Mouse (Mus musculus) 3134 (cell line): ENCODE measurements around the gene Tmem59l.
A peak's percentile ranks its signal among the peaks of the same experiment; 100 is the strongest.
"Not testable (repeated sequence)": the region's sequence is repeated elsewhere in the genome, so short reads cannot be mapped to it uniquely, and the experiment has no call there.

ENCODE experiments used
- DNase-seq: peaks from one replicate; pipeline ENCODE4 v3.0.0-alpha.2; 2011; ENCODE audit warnings: low spot score; ENCODE audit not compliant: insufficient read length; ENCODE audit errors: extremely low read depth

Gene Tmem59l

DNA sequence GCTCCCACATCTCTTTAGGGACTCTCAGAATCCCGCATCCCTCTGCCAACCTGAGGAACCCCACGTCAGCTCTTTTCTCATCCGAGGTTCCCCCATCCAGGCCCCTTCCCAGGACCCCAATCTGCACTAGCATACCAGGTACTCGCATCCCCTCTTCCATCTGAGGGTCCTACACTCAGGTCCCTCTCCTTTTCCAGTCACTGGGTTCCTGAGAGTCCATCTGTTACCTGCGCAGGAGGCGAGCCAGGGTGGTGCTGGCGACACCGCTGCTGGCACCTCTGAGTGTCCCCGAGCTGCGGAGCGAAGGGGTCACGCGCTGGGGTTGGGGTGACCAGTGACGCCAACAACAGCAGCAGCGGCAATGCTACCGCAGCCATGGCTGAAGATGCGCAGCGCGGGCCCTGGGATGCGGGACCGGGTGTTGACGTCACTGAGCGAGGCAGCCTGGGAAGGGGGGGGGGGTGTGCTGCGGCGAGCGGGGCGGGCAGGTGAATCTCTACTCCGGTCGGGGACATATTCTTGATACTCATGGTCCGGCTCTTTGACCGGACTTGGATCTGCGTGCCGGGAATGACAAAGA is at the start of gene Tmem59l:
Gene Tmem59l, minus strand, starts transcription at position 418 of the 580 bp plus-strand sequence.
- DNase-seq, result no peak

DNA sequence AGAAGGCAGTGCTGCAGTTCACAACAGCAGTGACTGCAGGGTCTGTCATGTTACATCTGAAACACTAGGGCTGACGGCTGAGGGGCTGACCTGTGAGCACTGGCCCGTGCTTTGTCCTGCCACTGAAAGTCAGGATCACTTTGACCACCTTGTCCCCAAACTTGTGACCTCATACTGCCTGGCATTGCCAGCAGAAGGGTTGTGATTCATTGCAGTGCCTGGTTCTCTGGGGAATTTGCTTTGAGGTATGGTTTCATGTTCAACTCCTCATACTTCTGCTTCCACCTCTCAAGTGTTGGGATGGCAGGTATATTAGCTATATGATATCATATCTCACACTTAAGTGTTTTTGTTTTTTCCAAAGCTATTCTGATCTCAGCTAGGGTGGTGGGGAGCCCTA is 48.5 kb upstream of the Tmem59l start:
- DNase-seq, result no peak

DNA sequence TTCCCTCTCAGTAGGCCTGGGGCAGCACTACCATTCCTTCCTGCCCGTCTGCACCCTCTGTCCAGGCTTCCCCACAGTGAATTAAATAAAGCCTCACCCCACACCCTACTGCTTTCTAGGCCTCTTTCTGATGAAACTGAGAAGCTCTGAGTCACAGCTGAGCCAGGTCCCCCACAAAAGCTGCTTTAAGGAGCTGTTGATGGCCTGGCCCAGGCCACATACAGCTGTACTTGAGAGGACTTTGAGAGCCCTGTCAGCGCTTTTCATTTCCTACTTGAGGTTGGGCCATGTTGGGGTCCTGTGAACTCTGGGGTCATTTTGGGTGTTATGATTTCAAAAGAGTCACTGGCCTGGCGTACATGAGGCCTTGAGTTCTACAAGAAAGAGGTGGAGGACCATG is 48.1 kb upstream of the Tmem59l start:
- no peak for DNase-seq

DNA sequence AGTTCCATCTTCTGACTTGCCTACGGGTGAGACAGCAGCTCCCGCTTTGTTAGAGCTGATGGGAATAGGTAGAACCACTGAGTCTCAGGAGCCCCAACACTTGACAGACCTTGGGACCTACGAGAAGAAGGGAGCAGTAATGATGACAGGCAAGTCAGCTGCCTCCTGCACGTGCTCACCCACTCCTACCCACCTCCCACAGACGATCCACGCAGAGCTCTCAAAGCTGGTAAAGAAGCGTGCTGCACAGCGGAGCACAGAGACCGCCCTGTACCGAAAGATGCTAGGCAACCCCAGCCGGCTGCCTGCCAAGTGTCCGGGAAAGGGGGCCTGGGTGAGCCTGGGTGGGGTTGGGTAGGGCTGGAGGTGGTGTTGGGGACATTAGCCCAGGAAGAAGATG is 47.1 kb upstream of the Tmem59l start:
- no peak for DNase-seq

DNA sequence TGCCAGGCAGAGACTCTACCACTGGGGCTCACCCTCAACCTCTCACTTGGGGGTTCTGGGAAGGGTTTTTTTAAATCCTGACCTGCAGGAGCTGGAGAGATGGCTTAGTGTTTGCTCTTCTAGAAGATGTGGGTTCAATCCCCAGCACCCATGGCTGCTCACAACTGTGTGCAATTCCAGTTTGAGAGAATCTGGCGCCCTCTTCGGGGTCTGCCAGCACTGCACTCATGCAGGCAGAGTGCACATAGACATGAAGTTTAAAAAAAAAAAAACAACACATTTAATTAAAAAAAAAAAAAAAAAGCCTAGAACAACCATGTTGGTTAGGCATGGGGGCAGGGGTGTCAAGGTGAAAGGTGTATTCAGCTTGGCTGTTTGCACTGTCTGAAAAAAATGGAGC is 43.2 kb upstream of the Tmem59l start:
- no peak for DNase-seq

DNA sequence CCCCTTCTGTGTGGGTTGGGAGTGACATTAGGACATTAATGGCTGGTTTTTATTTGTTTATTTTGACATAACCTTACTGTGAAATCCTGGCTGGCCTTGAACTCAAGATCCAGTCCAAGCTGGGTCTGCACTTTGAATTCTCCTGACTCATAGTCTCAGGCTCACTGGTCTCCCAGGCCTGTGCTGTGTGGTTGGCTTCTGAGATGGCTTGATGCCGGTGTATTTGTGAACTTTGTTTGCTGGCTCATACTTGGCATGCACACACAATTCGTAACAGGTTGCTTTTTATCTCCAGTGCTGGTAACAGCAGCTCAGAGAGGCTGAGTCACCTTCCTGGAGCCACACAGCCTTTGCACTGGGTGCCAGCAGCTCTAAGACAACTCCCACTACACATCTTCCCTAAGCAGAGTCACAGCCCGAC is 42.6 kb upstream of the Tmem59l start:
- DNase-seq, result no peak

DNA sequence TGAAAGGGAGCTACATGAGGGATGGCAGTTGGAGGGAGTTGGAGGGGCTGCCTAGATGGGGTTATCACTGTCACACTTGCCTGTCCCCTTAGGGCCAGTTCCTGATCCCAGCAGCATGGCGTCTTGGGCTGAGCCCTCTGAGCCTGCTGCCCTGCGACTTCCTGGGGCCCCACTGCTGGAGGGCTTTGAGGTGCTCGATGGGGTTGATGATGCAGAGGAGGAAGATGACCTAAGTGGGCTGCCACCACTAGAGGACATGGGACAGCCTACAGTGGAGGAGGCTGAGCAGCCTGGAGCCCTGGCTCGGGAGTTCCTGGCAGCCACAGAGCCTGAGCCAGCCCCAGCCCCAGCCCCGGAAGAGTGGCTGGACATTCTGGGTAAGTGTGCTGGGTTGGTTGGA is 42.1 kb upstream of the Tmem59l start:
- no peak for DNase-seq

DNA sequence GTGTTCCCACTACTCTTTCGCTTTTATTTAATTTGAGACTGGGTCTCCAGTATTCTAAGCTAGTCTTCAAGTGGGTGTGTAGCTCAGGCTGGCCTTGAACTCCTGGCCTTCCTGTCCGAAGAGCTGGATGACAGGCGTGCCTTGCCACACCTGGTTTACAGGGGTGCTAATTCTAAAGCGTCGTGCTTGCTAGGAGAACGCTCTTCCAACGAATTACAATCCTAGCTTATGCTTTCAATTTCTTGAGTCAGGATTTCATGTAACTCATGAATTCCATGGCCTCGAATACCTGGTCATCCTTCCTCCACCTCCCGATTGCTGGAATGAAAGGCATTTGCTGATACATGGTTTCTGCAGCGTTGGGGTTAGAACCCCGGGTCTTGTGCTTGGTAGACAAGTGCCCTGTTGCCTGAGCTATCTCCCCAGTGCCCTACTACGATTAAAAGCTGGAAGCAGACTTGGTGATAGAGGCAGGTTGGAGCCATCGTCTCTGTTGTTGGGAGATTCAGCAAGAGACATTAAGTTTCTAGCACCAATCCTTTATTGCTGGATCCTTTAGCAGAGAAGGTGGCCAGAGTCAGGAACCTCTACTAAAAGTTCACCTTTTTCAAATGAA is 41.1 kb upstream of the Tmem59l start:
- no peak for DNase-seq

DNA sequence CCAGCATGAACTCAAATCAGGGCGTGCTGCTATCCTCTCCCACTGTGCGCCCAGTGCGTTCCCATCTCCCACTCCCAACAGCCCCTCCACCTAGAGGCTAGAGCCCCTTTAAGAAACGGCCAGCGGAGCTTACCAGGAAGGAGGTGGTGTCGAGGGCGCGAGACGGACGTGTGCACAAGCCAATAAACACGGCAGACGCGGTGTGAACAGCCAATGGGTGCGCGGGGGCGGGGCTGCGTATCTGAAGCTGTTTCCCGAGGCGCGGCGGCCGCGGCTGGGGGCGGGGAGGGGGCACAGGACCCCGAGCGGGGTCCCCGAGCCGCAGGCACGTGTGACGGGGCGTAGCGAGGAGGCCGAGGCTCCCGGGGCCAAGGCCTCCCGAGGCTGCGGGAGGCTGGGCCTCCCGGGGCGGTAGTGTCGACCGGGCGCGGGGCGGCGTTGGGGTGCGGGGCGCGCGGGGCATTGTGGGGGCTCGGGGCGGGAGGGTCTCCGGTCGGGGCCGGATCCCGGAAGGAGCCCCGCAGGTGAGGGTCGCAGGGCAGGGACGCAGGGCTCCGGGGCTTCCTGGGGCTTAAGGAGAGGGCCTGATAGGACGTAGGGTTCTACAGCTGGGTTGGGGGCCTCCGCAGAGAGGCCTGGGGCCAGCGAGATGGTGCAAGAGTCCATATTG is 40.5 kb upstream of the Tmem59l start, which contains the start of the genes Fkbp8 and Kxd1:
Gene Fkbp8, plus strand, starts transcription at position 213 of the 670 bp plus-strand sequence.
Gene Kxd1, minus strand, starts transcription at position 445 of the 670 bp plus-strand sequence.
- peak; percentile 96 for DNase-seq

DNA sequence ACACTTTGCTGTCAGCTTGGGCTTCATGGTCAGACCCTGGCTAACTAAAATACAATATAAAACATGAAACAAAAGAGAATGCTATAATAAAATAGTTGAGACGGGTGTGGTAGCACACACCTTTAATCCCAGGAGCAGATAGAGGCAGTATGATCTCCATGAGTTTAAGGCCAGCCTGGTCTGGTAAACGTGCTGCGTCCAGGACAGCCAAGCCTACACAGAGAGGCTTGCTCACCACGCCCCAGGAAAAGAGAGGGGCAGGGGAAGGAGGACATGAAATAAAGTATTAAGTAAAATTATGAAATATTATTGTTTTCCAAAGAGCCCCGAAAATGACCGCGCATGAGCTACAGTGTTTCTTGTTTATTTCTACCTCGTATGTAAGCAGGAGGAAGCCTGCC is 40.0 kb upstream of the Tmem59l start:
- DNase-seq, result no peak

DNA sequence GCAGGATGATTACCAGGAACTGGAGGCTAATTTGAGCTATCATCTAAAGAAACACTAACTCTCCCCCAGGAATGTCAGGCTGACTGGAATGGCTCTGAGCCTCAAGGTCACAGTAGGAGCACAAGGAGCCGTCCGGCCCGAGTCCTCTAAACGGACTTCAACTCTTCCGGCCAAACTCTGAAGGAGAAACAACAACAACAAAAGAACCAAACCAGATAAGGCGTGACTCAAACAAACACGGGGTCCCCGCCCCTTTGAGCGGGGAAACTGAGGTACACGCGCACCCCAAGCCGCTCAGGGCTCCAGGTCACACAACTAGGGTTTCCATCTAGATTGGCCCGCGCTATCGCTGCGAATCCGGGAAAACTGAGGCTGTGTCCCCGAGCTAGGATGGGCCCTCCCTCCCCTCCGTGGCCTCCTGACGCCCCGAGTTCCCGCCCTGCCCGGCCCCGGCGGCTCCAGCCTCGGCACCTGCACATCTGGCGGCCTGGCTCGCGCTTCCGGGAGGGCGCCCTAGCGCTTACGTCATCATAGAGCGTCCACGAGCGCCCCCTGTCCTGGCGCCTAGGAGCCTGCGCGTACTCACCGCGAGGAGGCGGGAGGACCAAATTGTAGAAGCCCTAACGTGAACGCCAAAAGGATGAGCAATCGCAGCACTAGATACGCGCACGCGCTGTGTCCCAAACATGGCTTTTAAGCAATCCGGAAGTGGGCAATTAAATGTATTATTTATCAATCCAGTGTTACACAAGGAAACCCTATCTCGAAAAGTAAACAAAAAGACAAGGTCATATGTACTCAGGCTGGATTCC is 35.6 kb upstream of the Tmem59l start:
- DNase-seq, result peak; percentile 94

DNA sequence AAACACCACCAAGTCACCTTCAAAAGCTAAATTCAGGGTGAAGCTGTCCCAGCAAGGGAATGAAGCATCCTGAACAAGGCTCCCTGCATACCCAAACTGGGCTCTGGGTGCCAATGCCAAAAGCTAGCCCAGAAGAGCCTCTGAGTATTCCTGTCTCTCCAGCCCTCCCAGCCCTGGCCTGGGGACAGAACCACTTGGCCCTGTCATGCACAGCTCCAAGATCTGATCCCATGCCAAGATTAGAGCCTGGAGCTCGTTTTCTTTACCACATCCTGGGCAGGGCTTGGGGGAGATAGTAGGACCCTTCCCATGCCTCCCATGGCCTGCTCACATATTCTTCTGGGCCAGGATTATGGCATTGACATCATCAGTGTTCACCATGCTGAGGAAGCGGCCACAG is 32.4 kb upstream of the Tmem59l start:
- DNase-seq, result no peak

DNA sequence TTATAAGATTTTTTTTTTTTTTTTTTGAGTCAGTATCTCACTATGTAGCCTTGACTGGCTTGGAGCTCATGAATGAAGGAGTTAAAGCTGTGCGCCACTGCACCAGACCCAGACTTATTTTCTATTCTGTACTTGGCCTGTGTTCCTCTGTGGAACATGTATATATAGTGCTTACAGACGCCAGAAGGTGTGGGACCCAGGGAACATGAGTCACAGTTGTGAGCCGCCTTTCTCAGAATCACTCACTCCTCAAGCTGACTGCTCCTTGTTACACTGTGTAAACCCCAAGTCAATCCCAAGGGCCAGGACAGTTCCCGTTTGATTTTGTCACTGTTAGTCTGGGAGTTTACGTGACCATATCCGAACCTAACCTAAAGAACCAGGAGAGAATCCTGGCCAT is 31.9 kb upstream of the Tmem59l start:
- no peak for DNase-seq

DNA sequence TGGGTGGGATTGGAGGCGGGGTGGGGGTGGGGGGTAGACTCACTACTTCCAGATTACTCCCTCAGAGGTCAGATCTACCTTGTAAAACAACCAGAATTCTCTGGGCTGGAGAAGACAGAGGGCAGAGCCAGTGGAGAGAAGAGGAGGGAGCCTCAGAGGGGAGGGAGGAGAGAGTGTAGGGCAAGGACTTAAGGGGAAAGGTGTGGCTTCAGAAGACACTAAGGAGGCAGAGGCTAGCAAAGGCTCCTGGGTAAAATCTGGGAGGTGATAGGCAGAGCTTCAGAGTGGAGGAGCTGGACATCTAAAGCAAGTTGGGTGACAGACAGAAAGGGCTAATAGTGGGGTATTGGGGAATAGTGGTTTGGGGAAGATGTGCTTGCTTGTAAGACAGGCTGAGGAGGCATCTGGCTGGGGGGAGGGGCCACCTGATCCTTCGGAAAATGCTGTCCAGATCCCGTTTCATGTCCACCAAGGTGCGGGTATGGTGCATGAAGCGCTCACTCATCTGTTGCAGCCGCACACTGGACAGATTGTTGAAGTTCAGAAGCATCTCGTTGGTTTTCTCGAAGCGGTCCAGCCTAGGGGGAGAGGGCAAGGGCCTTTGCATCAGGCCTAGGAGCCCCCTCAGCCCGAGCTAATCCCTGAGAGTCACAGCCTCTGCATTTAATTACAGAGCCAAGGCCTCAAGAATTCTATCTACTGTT is 30.9 kb upstream of the Tmem59l start:
- DNase-seq, result no peak

DNA sequence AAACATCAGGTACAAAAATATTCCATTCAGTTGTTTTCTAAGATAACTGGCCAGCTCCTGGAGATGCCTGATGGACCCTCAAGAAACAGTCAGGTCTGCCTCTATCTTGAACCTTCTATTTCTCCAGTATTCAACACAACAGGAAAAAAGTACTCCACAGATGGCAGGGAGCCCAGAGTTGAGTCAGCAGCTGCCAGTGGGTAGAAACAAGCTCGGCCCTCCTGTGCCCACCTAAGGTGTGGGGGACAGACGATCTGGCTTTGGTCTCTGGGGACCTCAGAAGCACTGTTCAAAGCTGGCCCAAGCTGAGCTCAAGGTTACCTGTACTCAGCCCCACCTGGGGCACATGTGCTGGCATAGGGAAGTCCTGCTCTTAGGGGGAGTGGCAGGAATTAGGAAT is 26.3 kb upstream of the Tmem59l start:
- DNase-seq, result peak; percentile 76

DNA sequence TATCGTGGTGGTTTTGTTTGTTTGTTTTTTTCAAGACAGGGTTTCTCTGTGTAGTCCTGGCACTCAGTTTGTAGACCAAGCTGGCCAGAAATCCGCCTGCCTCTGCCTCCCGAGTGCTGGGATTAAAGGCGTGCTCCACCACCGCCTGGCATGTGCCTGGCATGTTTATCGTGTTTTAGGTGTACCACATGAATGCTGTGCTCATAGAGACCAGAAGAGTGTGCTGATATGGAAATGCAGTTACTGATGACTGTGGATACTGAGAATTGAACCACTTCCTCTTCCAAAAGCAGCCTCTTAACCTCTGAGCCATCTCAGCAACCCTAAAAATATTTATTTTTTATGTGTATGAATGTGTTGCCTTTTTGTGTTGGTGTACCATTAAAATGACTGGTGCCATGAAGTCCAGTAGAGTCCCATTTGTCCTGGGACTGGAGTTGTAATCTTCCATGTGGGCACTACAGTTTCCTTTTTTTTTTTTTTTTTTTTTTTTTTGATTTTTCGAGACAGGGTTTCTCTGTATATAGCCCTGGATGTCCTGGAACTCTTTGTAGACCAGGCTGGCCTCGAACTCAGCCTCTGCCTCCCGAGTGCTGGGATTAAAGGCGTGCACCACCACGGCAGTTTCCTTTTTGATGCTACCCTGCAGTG is 25.2 kb upstream of the Tmem59l start:
- DNase-seq, result no peak

DNA sequence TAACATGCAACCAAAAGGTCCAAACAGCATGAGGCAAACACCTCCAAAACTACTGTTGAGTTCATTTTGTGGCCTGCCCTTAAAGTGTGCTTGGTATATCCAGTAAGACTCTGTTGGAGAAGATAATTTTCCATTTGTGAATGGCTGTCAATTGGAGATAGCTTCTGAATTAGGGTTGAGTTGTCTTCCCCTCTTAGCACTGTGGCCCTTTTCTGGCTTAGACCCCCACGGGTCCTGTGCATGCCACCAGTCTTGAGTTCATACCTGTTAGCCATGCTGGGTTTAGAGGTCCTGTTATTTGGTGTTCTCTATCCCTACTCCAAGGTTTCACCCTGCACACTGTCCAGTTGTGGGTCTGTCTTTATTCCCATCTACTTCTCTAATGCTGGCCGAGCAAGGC is 24.6 kb upstream of the Tmem59l start:
- DNase-seq, result no peak

DNA sequence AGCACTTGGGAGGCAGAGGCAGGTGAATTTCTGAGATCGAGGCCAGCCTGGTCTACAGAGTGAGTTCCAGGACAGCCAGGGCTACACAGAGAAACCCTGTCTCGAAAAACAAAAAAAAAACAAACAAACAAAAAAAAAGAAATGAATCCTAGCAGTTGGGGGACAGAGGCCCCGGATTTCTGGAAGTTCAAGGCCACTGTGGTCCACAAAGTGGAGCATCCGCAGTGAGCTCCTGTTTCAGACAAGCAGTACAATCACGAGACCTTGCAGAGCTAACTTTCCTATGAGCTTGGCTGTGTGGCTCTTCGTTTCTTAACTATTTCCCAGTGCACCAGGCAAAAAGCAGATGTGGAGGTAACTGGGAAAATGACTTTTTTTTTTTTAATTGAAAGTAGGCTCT is 24.0 kb upstream of the Tmem59l start:
- DNase-seq, result not testable (repeated sequence)

DNA sequence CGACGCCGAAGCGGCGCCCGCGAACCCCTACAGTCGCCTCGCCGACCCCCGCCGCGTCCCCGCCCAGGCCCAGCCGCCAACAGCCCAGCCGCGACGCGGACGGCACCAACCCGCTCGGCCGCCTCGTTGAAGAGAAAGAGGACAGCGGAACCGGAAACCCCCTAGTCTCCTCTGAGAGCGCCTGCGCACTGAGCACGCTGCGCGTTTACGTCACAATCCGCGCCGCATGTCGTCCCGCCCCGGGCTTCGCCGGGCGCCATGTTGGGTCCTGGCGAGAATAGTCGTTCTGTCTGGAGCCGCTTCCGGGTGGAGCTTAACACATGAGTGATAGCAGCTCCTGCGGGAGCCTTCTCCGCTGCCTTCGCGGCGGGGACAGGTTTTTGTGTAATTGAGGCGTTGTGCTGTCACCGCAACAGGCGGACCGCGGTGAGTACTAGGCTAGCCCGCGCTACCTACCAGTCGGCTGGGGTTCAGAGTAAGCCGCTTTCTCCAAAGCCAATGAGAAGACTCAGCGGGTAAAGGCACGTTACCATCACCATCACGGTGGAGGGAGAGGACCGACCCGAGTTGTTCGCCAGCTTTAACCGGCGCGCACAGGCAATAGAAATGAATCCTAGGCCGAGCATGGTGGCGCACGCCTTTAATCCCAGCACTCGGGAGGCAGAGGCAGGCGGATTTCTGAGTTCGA is 23.2 kb upstream of the Tmem59l start, which contains the start of gene Uba52:
Gene Uba52, minus strand, starts transcription at position 574 of the 688 bp plus-strand sequence.
- peak; percentile 98 for DNase-seq
